Mouse (Mus musculus): ENCODE data around the gene Akap8l. TPM values are rescaled to one million over a fixed set of nuclear protein-coding genes. Genes with fewer than 3 reads are reported as not detected.

Gene Akap8l
- polyA plus RNA-seq (2017; shearing (Covaris generic)) = 100 to 1,000 TPM; 138 to 165 TPM

DNA sequence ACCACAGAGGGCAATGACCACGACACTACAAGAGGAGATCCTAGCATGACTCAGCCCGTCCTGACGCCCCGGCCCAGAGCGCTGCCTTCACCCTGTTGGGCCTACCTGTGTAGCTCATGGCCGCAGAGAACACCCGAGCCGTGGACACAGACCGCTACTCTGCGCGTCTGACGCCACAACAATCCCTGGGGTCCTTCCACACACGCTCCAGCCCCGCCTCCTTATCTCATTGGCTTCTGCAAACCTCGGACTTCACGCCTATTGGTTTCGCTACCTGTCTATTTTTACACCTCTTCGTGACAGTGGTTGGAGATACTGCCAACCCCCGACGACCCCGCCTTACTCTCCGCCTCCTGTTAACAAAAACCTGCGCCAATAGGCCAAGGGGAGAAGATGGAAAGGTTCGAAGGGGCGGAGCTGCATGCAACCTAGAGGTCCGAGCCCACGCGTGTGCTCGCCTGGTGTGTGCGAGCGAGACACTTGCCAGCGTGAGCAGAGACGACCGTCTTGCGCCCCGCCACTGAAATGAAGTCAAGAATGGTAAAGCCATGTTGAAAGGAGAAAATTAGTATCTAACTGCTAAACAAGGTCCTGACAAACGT is at the start of gene Akap8l:
Akap8l (minus strand) TSS at position 226 of the 602 bp plus-strand sequence.

DNA sequence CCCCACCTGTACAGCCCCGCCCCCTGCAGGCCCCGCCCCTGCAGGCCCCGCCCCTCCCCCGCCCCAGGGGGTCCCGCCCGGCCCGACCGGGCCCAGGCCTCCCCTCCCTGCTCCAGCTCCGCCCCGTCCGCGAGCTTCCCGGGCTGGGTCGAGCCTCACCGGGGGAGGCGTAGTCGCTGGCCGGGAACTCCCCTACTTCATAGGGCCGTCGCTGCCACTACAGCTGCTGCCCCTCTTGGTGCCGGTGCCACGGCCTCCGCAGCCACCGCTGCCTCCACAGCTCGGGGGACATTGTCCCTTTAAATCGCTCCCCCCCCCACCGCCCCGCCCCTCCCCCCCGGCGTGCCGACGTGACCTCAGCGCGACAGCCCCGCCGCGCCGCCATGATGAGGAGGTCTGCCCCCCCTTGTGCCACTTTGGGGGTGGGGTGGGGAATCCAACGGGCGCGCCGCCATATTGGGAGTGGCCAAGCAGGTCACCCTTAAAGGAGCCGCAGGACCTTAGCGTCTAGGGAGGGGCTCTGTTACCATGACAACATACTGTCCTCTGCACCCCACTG is 38.8 kb upstream of the Akap8l start, which contains the start of gene Wiz:
Wiz (minus strand) TSS at position 339 of the 559 bp plus-strand sequence.

GRCm38 (mm10) chr17:32320597-32321389 is 29.6 kb downstream of the Akap8l start, which contains the start of gene Akap8:
Akap8 (minus strand) TSS chr17:32321238.

GRCm38 (mm10) chr17:32284262-32285137 is 65.9 kb downstream of the Akap8l start, which contains the start of gene Brd4:
Brd4 (minus strand) TSS chr17:32284722.

Other genes with a start within 250 kb of the Akap8l start
- under 1 TPM in 1 of 2 experiments, not detected in 1; 0.18 TPM for gene Notch3, start 183.8 kb downstream of the Akap8l start, polyA plus RNA-seq (2017; shearing (Covaris generic))
- under 1 TPM in 1 of 2 experiments, not detected in 1; 0.37 TPM for gene Ephx3, start 161.1 kb downstream of the Akap8l start, polyA plus RNA-seq (2017; shearing (Covaris generic))
- 100 to 1,000 TPM; 177 to 198 TPM for gene Brd4, start 65.9 kb downstream of the Akap8l start, polyA plus RNA-seq (2017; shearing (Covaris generic))
- 100 to 1,000 TPM; 150 to 177 TPM for gene Akap8, start 29.4 kb downstream of the Akap8l start, polyA plus RNA-seq (2017; shearing (Covaris generic))
- 10 to 100 TPM; 33.0 to 38.3 TPM for gene Wiz, start 38.8 kb upstream of the Akap8l start, polyA plus RNA-seq (2017; shearing (Covaris generic))
- 100 to 1,000 TPM; 517 to 591 TPM for gene Rasal3, start 53.0 kb upstream of the Akap8l start, polyA plus RNA-seq (2017; shearing (Covaris generic))
- gene Pglyrp2, start 73.6 kb upstream of the Akap8l start, polyA plus RNA-seq (2017; shearing (Covaris generic)) = 100 to 1,000 TPM in 1 of 2 experiments, 10 to 100 TPM in 1; 74.2 to 123 TPM
- 1 to 10 TPM; 1.3 to 2.5 TPM for gene Cyp4f39, start 102.1 kb upstream of the Akap8l start, polyA plus RNA-seq (2017; shearing (Covaris generic))
- 1 to 10 TPM; 1.6 to 3.7 TPM for gene Cyp4f17, start 155.4 kb upstream of the Akap8l start, polyA plus RNA-seq (2017; shearing (Covaris generic))
- 1 to 10 TPM; 2.3 to 3.5 TPM for gene Cyp4f16, start 186.0 kb upstream of the Akap8l start, polyA plus RNA-seq (2017; shearing (Covaris generic))